Mouse (Mus musculus) left cerebral cortex, adult 18-20 months (tissue): ENCODE measurements around the gene Clp1. TPM values are rescaled to one million over a fixed set of nuclear protein-coding genes. Genes with fewer than 3 reads are reported as not detected.
"Not testable (repeated sequence)": the region's sequence is repeated elsewhere in the genome, so short reads cannot be mapped to it uniquely, and the experiment has no call there.

Experiments used
- DNase-seq, 2 experiments: peaks; one replicate each; pipeline ENCODE4 v3.0.0; 2021 to 2022; ENCODE audit warnings: low spot score in 2 of 2, mixed read lengths in 1 of 2
- total RNA-seq, 2 experiments: library from RNA; stranded (reverse); gene quantifications; 2 replicates each; pipeline ENCODE4 v1.2.3; 2021

Clp1 gene
- total RNA-seq, 2 experiments from 2014 or later: 10.4 to 10.5 TPM

- no peak for DNase-seq
These were observed 13.6 kb upstream of the Clp1 start for GRCm38 (mm10) chr2:84740608-84741333.

GRCm38 (mm10) chr2:84738271-84738911, 11.2 kb upstream of the Clp1 start:
- no peak for DNase-seq

GRCm38 (mm10) chr2:84737451-84737925, 10.3 kb upstream of the Clp1 start:
- no peak for DNase-seq

GRCm38 (mm10) chr2:84736312-84737161, 9.4 kb upstream of the Clp1 start:
- no peak for DNase-seq

GRCm38 (mm10) chr2:84735346-84735920, 8.3 kb upstream of the Clp1 start:
- DNase-seq: no peak

- DNase-seq: no peak
These were observed 7.8 kb upstream of the Clp1 start for GRCm38 (mm10) chr2:84734919-84735318.

GRCm38 (mm10) chr2:84734351-84734864, 7.3 kb upstream of the Clp1 start:
- DNase-seq: peak in 1 of 2 experiments; percentile 39

GRCm38 (mm10) chr2:84733579-84734300, 6.6 kb upstream of the Clp1 start, which contains the start of gene Ypel4:
Gene Ypel4 (plus strand): TSS chr2:84734058.
- DNase-seq: peak; percentile 57 to 78

GRCm38 (mm10) chr2:84732394-84732793, 5.2 kb upstream of the Clp1 start:
- DNase-seq: no peak

- DNase-seq: no peak
These were observed 4.1 kb upstream of the Clp1 start for GRCm38 (mm10) chr2:84731206-84731605.

- DNase-seq: not testable (repeated sequence)
These were observed 1.0 kb upstream of the Clp1 start for GRCm38 (mm10) chr2:84728191-84728590.

- no peak for DNase-seq
These were observed 434 bp downstream of the Clp1 start for GRCm38 (mm10) chr2:84726716-84727115.

GRCm38 (mm10) chr2:84725770-84726169, 1.4 kb downstream of the Clp1 start:
- no peak for DNase-seq

GRCm38 (mm10) chr2:84723856-84724255, 3.3 kb downstream of the Clp1 start:
- DNase-seq: no peak

GRCm38 (mm10) chr2:84721182-84721581, 6.0 kb downstream of the Clp1 start:
- DNase-seq: no peak

- DNase-seq: no peak
These were observed 6.4 kb downstream of the Clp1 start for GRCm38 (mm10) chr2:84720718-84721117.

GRCm38 (mm10) chr2:84717357-84717756, 9.8 kb downstream of the Clp1 start:
- no peak for DNase-seq

GRCm38 (mm10) chr2:84716423-84717355, 10.5 kb downstream of the Clp1 start:
- DNase-seq: no peak
